Mouse (Mus musculus): Measurements from ENCODE around the gene Enox1.
A peak's percentile ranks its signal among the peaks of the same experiment; 100 is the strongest.
"Not testable (repeated sequence)": the region's sequence is repeated elsewhere in the genome, so short reads cannot be mapped to it uniquely, and the experiment has no call there.

The Enox1 gene

DNA sequence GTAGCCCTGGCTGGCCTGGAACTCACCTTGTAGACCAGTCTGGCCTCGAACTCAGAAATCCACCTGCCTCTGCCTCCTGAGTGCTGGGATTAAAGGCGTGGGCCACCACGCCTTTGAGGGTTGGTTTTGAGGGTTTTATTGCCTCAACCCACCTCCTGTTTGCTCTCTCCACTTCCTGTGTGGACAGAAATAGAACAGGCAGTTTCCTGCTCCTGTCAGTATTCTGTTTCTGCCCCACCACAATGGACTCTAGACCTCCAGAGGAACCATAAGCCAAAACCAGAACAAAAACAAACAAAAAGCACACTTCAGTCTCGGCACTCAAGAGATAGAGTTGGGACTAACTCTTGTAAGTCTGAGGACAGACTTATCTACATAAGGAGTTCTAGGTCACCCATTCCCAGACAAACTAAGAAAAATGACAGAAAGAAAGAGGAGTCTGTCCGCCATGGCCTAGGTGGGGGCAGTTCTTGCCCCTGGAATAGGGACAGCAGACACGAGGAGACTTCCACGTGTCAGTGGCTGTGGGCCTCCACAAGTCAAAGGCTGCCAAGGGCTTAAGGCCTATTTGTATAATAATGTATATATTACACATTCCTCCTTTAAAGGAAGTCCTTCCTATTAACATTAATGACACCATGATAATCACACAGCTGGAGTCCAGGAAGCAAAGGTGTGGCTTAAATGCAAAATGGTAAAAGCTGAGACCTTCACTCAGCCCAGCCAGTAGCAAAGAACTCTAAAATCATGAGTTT is 362.6 kb downstream of the Enox1 start:
- peak; percentile 24 for DNase-seq (ENCODE audit: low read depth)

DNA sequence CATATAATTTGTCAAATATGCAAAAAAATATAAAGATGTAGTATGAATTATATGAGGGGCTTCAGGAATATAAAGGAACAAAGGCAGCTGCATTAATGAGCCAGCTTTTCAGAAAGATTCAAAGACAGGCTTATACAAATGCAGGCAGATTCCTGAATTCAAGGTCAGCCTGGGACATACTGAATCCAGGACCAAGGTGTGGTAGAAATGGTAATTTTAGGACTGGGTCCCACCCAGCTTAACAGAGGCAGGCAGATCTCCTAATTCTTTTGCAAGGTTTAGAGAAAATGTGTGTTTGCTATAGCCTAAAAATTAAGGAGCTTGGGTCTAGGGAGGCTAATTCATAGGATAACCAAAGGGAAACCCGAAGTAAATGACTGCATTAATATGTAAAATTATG is 363.1 kb downstream of the Enox1 start:
- DNase-seq (ENCODE audit: low read depth), result no peak

DNA sequence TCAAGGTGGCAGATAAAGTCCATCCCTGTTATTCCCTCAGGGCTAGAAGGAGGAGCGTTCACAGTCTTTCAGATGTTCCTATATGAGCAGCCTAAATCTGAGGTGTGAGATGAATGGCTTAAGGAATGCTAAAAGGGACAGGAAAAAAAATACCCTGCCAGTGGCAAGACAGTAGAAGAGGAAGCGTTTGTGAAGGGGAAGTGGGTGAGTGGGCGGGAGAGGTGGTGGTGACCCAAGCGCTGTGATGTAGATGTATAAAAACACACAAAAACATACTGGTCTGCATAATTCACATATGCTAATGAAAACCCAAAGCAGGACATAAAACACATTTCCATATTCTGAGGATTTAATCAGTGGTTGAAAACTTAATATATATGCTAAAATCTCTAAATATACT is 367.7 kb downstream of the Enox1 start:
- DNase-seq (ENCODE audit: low read depth), result peak; percentile 41

DNA sequence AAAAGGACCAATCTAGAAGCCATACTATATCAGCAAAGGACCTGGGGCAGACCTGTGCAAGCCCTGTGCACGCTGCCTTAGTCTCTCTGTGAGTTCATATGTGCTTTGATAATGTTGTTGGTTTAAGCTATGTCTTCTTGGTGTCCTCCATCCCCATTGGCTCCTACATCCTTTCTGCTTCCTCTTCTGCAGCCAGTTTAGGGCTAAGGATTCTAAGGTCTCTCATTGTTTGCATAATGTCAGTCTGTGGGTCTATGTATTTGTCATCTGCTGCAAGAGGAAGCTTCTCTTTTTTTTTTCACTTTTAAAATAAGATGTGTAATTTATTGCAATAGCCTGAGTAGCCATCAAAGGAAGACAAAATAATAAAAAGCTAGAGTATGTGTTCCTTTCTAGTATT is 369.7 kb downstream of the Enox1 start:
- DNase-seq (ENCODE audit: low read depth), result no peak

DNA sequence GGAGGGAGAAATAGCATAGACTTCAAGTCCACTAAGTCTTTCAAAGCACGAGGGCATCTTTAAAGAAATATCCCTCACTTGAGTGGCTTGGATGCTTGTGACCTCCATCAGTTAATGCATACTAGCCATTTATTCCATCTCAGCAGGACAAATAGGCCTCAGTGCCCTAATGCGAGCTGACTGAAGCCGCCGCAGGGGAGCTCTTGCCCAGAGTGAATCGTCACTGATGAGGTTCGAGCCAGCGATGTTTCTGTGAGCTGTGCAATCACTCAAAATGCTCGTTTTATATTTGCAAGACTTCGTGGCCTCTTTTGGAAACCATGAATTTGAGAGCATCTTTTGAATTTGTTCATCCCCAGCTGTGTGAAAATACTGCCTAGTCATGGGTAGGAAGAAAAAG is 372.6 kb downstream of the Enox1 start:
- DNase-seq (ENCODE audit: low read depth), result no peak

DNA sequence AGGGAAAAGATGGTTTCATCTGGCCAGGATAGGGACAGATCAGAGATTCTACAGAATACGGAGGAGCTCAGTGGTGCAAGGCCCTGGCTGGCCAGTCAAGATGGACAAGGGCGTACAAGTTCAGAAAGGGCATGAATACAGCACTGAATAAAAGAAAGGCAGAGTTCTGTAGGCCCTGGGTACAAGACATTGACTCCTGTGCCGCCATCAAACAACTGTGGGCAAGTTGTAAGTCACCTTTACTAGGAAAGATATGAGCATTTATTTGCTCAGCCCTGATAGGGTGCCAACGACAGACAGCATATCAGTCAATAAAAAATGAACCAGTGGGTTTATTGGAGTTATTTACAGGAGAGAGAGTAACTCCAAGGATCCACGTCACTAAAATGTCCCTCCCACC is 373.1 kb downstream of the Enox1 start:
- no peak for DNase-seq (ENCODE audit: low read depth)

DNA sequence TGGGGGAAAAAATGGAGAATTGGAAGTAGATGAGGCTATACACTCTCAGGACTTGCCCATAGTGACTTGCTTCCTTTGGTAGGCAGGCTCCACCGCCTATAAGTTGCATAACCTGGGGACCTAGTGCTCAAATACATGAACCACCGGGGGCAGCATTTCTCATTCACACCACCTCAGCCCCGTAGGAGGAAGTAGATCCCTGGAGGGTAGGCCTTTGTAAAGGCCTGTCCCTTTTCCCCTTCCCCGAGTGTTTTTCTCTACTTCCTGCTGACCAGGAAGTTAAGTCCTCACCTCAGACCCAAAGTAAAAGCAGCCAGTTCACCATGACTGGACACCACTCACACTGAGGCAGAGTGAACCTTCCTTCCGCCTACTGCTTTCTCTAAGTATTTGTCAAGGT is 377.1 kb downstream of the Enox1 start:
- peak; percentile 23 for DNase-seq (ENCODE audit: low read depth)

DNA sequence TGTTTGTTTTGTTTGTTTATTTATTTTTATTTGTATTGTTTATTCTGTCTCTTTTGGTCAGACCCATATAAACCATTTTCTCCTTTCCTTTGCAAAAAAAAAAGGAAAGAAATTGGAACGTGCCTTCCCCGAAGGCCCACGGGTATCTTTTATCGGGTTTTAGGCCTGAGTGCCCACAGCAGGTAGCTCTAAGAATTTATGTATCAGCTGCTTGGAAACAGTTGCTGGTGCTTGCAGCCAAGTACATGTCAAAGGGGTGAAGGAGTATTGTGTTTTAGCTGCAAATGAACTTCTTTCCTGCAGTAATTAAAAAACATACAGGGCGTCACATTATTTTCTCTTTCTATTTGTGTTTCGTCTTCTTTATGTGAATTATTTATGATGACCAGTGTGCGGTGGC is 377.6 kb downstream of the Enox1 start:
- DNase-seq (ENCODE audit: low read depth), result no peak

DNA sequence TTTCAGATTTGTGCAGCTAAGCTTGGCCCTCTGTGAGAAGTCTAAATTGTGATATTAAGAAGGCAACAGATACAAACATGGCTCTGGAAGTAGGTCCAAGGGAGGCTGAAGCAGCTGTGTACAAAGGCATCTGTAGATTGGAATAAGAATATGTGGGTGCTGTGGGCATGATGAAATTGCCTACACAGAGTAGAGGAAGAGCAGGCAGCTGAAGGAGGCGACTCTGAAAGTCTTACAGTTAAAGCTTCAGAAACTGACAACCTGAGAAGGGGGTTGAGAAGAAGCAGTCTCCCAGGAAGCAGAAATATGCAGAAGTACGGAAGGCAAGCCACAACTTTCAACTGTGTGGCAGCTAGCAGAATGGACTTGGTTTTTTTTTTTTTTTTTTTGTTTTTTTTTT is 380.0 kb downstream of the Enox1 start:
- no peak for DNase-seq (ENCODE audit: low read depth)

DNA sequence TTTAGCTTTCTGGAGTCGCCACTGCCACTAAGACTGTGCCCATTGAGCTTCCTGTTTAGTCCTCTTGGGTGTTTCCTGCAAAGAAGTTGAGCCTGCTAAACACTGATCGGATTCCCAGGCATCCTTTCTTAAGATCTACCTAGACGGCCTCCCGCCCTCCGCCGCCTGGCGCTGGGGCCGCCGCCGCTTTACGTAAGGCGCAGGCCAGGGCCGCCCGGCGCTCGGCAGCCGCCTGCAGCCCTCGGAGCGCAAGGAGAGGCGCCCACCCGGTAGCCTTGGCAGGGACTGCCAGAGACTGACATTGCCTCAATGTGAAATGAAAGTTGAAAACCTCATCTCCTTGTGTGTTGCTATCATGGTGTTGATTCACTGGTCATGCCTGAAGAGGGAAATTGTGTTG is 383.0 kb downstream of the Enox1 start:
- not testable (repeated sequence) for DNase-seq (ENCODE audit: low read depth)

DNA sequence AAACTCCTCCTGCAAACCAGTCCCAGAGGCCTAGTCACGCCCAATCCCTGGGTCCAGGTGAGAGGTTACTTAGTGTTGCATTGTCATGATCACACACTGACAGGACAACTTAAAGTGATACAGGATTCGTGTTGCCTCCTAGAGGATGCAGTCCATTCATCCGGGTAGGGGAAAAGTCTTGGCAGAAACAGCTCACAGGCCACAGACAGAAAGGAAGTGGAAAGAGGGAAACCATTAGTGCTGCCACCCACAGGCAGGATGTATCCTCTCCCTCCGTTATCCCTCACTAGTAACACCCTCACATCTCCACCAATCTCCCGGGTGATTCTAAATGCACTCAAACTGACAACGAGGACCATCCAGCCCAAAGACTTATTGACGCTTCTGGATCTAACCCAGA is 385.4 kb downstream of the Enox1 start:
- no peak for DNase-seq (ENCODE audit: low read depth)

DNA sequence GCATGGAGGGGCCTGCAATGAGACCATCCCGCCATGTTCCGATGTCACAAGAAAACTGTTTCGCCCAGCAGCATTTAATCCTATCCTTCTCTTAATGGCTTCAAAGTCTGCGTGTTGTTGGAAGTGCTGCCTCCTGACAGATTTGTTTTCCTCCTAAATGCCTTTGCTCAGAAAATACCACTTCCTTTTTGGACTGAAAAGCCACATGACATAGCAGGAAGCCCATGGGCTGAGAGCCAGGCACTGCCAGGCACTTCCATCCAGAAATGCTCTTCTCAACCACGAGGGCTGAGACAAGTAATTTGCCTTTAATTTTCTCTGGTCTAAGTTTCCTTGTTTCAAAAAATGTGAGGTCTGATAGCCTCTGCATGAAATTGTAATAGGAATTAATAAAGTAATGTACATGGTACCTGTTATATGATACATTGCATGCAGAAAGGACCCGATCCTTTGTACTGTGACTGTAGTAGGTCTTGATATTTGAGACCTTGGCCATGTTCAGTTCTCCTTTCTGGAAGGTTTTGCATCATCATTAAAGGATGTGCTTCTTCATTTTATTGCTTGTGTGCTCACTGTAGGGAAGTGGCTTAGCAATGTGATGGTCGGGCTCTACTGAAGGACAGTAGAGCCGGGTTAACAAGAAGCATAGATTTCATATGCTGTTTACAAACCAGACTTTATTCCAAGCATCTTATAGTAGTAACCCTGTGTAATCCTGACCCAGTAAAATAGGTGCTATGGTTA is 390.1 kb downstream of the Enox1 start:
- DNase-seq (ENCODE audit: low read depth), result no peak

DNA sequence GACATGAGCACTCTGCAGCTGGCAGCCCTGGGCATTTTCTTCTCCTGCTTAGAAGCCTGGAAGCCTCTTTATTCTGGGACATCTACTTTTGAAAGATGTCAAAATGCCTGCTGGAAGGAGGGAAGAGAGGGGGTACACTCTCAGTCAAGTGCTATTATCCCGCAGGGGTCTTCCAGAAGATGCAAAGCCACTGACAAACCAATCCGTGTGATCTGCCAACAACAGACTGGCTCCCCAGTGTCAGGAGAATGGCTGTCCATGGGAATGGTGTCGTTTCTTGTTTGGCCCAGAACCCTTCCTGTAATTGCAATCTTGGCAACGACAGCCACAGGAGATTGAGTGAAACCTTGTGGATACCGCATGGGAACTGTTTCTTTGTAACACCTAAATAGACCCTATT is 390.8 kb downstream of the Enox1 start:
- DNase-seq (ENCODE audit: low read depth), result no peak

DNA sequence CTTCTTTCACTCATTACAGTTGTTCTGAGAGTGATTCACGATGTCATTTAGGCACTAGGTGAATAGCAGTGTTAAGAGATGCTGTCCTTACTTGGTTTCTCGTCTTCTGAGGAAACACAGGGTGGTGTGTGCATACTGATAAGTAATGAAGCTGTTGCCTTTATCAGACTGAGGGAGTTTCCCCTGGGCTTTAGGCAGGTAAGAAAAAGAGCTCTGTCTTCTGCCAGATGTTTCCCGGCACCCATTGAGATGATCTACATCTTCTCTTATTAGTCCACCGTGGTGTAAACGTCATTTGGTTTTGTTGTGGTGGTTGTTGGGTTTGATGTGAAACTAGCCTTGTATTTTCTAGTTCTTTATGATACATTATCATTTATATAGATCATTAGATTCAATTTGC is 392.4 kb downstream of the Enox1 start:
- DNase-seq (ENCODE audit: low read depth), result no peak

DNA sequence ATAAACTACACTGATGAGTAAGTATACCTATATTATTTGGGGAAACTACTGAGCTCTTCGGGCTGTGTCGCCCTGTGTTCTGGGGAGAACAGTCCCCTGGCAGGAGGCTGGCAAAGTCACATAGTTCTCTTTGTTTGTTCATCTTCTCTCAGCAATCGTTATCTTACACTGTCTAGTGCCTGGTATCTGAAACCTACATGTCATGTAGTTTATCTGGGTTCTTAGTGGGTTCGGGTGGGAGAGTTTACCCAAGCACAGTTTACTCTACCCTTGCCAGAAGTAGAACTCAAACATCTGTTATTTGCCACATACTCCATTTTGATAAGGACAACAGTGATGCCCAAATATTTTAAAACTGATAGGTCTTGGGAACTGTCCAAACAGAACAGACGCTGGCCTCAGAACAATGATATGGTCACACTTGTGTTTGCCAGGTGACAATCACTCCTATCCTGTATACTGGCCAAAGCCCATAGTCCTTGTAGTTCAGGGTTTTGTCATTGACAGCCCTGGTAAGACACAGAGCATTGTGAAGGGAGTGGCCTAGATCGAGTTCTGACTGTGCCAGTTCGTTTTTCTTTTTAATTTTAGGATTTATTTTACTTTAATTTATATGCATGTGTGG is 401.0 kb downstream of the Enox1 start:
- no peak for DNase-seq (ENCODE audit: low read depth)

DNA sequence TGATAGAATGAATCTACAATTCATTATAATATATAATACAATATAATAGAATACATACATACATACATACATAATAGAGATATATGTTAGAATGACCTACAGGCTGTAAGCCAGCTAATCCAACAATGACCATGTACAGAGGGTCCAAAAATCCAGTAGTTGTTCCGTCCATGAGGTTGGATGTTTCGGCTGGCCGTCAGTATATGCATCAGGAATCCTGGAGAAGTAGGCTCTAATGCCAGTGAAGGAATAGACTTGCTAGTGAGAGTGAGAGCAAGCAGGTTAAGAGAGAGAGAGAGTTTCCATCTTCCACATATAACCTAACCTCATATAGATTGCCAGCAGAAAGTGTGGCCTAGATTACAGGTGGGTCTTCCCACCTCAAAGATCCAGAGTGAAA is 402.3 kb downstream of the Enox1 start:
- no peak for DNase-seq (ENCODE audit: low read depth)

DNA sequence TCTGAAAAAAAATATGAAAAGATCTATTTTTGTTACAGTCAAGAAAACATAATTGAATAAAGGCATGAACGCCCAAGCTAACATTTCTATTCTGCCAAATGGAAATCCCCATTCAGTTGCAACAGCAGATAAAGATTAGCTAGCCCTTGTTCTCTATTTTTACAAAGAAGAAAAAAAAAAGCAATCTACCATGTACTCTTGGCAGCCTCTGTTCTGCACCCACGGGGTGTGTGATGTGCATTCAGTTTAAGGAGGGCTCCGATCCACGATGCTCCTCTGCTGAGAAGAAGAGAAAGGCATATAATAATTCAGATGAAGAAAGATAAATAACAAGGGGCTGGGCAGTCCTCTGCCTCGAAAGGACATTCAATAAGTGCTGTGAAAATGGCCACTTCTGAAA is 403.2 kb downstream of the Enox1 start:
- DNase-seq (ENCODE audit: low read depth), result no peak

DNA sequence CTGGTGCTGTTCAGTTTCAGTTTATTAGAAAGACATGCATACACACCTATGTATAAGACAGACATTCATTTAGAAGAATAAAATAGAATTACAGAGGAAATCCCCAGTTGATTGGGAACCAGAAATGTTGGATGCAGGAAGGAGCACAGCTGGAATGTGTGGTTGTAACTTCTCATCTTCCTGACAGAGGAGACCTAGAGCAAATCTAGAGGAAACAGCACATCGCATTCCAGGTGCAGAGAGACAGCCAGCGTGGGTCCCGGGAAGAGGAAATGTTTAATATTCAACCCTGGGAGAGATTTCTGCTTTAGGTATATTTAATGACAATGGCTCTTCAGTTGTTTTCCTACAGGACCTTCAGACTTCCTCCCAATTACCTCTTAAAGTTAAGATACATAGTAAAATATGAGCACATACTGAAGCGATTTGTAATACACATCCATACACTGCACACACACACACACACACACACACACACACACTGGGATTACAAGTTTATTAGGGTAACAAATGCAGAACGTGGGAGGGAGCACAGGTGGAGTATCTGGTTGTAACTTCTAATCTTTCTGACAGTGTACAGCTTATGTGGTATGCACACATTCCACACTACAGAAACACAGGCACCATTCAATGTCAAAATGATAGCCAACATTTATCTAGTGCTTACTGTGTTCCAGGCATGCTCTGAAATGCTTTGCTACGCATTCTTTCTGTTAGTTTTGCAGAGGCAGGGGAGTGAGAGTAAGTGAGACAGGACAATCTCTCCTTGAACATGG is 405.4 kb downstream of the Enox1 start:
- DNase-seq (ENCODE audit: low read depth), result no peak

DNA sequence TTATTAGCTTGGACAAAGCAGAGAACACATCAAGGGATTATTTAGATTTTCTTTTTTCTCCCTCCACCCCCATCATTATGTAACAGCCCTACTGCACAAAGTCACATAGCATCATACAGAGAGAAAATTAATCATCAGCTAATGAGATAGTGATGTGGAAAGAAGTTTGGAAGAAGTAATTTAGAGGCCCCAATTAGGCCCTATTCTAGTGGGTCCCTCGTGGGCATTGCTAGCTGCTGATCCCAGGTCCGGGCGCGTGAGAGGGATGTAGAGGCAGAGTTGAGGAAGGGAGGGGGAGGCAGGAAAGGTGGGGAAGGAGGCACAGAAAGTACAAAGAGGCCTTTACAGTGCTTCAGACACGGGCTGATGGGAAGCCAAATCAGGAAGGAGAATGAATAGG is 407.4 kb downstream of the Enox1 start:
- no peak for DNase-seq (ENCODE audit: low read depth)

DNA sequence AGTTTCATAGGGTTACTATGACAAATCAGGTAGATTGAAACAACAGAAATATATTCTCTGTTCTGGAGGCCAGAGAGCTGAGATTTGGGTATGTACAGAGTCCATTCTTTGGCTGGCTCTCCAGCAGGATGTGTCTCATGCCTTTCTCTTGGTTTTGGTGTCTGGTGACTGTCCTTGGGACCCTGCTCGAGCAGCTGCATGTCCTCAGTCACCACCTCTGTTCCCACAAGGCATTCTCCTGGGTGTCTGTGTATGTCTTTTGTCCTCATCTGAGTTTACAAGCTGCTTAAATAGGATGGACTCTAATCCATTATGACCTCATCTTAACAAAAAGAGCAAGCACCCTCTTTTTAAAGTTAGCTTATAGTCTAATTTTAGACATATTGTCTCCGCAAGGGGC is 410.6 kb downstream of the Enox1 start:
- no peak for DNase-seq (ENCODE audit: low read depth)

DNA sequence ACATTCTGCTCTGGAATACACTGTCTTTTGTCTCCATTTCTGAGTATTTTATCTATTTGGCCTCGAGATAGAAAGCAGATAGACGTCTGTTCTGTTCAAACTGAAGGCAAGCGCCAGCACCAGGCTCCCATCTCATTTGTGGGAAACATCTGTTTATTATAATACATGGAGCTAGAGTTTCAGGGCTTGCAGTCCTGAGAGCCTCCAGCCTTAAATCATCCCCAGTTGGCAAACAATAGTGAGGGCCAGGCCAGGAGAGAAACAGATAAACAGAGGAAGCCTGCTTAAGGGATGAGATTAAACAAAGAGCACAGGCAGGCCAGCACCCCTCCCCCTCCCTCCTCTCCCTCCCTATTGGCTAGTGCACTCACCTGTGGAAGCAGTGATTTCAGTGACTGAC is 417.9 kb downstream of the Enox1 start:
- DNase-seq (ENCODE audit: low read depth), result no peak

DNA sequence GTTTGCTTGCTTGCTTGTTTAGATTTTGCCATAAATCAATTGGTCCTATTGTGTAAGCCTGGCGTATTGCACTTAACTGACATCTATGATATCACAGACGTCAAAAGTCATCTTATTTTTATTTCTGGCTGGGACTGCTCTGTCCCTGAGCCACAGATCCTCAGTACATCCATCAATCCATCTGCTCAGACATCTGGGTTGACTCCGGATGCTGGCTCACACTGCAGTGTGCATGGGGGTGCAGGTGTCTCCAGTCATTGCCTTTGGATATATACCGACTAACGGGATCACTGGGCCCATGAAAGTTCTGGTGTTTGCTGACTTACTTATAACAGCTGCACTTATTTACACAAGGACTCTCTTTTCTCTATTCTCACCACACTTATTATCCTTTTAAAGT is 419.8 kb downstream of the Enox1 start:
- no peak for DNase-seq (ENCODE audit: low read depth)
